Mouse (Mus musculus): Measurements from ENCODE around the gene Lrfn5. TPM values are rescaled to one million over a fixed set of nuclear protein-coding genes. Genes with fewer than 3 reads are reported as not detected.

The Lrfn5 gene
- polyA plus RNA-seq, 1 experiment = not detected

- no peak for TF ChIP-seq GATA1 (IDR thresholded peaks at IDR 0.05; ENCODE audit: borderline replicate concordance, low read length)
- no peak for TF ChIP-seq FLI1 (IDR thresholded peaks at IDR 0.05; ENCODE audit: low read length)
- Histone ChIP-seq H3K36me3 (replicated peaks; ENCODE audit: low read length) (no peaks in the 10 kb centered on the region), H3K9me3 (no peaks in the 10 kb centered on the region), H3K27me3 (replicated peaks) (no peaks in the 10 kb centered on the region), H3K4me3 (replicated peaks) (no peak overlapping the region), H3K4me1 (no peaks in the 10 kb centered on the region)
These were observed 87.1 kb downstream of the Lrfn5 start for GRCm38 (mm10) chr12:61610081-61610480.

GRCm38 (mm10) chr12:61624532-61624931 is 101.6 kb downstream of the Lrfn5 start:
- Histone ChIP-seq H3K36me3 (replicated peaks; ENCODE audit: low read length) (no peaks in the 10 kb centered on the region), H3K27me3 (replicated peaks) (no peaks in the 10 kb centered on the region), H3K9me3 (no peaks in the 10 kb centered on the region; the same call in 1 of the 2 replicates), H3K4me1 (no peaks in the 10 kb centered on the region), H3K4me3 (replicated peaks) (no peak overlapping the region)
- TF ChIP-seq GATA1 (IDR thresholded peaks at IDR 0.05; ENCODE audit: borderline replicate concordance, low read length) (no peak), FLI1 (IDR thresholded peaks at IDR 0.05; ENCODE audit: low read length) (no peak)

- no peak overlapping the region for H3K4me3 ChIP-seq (replicated peaks)
- no peaks in the 10 kb centered on the region for H3K4me1 ChIP-seq
- TF ChIP-seq FLI1 (IDR thresholded peaks at IDR 0.05; ENCODE audit: low read length) (no peak), GATA1 (IDR thresholded peaks at IDR 0.05; ENCODE audit: borderline replicate concordance, low read length) (no peak)
- H3K27me3 ChIP-seq (replicated peaks) = no peaks in the 10 kb centered on the region
- H3K36me3 ChIP-seq (replicated peaks; ENCODE audit: low read length) = no peaks in the 10 kb centered on the region
- 0 out of 2 replicates have a peak, but pooled peaks cover 6% of the 10 kb centered on the region for H3K9me3 ChIP-seq
These were observed 131.4 kb downstream of the Lrfn5 start for GRCm38 (mm10) chr12:61654380-61654779.

GRCm38 (mm10) chr12:61723158-61723557 is 200.2 kb downstream of the Lrfn5 start:
- Histone ChIP-seq H3K4me1 (no peaks in the 10 kb centered on the region), H3K36me3 (replicated peaks; ENCODE audit: low read length) (no peaks in the 10 kb centered on the region), H3K9me3 (no peaks in the 10 kb centered on the region), H3K27me3 (replicated peaks) (no peaks in the 10 kb centered on the region), H3K4me3 (replicated peaks) (no peak overlapping the region)
- TF ChIP-seq FLI1 (IDR thresholded peaks at IDR 0.05; ENCODE audit: low read length) (no peak), GATA1 (IDR thresholded peaks at IDR 0.05; ENCODE audit: borderline replicate concordance, low read length) (no peak)

- Histone ChIP-seq H3K36me3 (replicated peaks; ENCODE audit: low read length) (no peaks in the 10 kb centered on the region), H3K9me3 (no peaks in the 10 kb centered on the region), H3K27me3 (replicated peaks) (no peaks in the 10 kb centered on the region), H3K4me3 (replicated peaks) (no peak overlapping the region), H3K4me1 (no peaks in the 10 kb centered on the region)
- no peak for TF ChIP-seq FLI1 (IDR thresholded peaks at IDR 0.05; ENCODE audit: low read length)
- TF ChIP-seq GATA1 (IDR thresholded peaks at IDR 0.05; ENCODE audit: borderline replicate concordance, low read length) = no peak
These were observed 284.2 kb downstream of the Lrfn5 start for GRCm38 (mm10) chr12:61807073-61807605.

- no peaks in the 10 kb centered on the region for H3K36me3 ChIP-seq (replicated peaks; ENCODE audit: low read length)
- no peak for TF ChIP-seq FLI1 (IDR thresholded peaks at IDR 0.05; ENCODE audit: low read length)
- TF ChIP-seq GATA1 (IDR thresholded peaks at IDR 0.05; ENCODE audit: borderline replicate concordance, low read length) = no peak
- H3K4me3 ChIP-seq (replicated peaks) = no peak overlapping the region
- H3K9me3 ChIP-seq = no peaks in the 10 kb centered on the region
- H3K4me1 ChIP-seq = no peaks in the 10 kb centered on the region
- H3K27me3 ChIP-seq (replicated peaks) = no peaks in the 10 kb centered on the region
These were observed 300.7 kb downstream of the Lrfn5 start for GRCm38 (mm10) chr12:61823601-61824000.

GRCm38 (mm10) chr12:61826311-61826710 is 303.4 kb downstream of the Lrfn5 start:
- H3K9me3 ChIP-seq = no peaks in the 10 kb centered on the region
- no peaks in the 10 kb centered on the region for H3K4me1 ChIP-seq
- no peak for TF ChIP-seq FLI1 (IDR thresholded peaks at IDR 0.05; ENCODE audit: low read length)
- TF ChIP-seq GATA1 (IDR thresholded peaks at IDR 0.05; ENCODE audit: borderline replicate concordance, low read length) = no peak
- no peaks in the 10 kb centered on the region for H3K36me3 ChIP-seq (replicated peaks; ENCODE audit: low read length)
- no peaks in the 10 kb centered on the region for H3K27me3 ChIP-seq (replicated peaks)
- H3K4me3 ChIP-seq (replicated peaks) = no peak overlapping the region

GRCm38 (mm10) chr12:61842599-61843291 is 319.8 kb downstream of the Lrfn5 start:
- no peaks in the 10 kb centered on the region for H3K4me1 ChIP-seq
- H3K27me3 ChIP-seq (replicated peaks) = no peaks in the 10 kb centered on the region
- peaks cover 8% of the 10 kb centered on the region for H3K9me3 ChIP-seq
- TF ChIP-seq GATA1 (IDR thresholded peaks at IDR 0.05; ENCODE audit: borderline replicate concordance, low read length) = no peak
- TF ChIP-seq FLI1 (IDR thresholded peaks at IDR 0.05; ENCODE audit: low read length) = no peak
- H3K36me3 ChIP-seq (replicated peaks; ENCODE audit: low read length) = no peaks in the 10 kb centered on the region
- H3K4me3 ChIP-seq (replicated peaks) = no peak overlapping the region

- Histone ChIP-seq H3K9me3 (no peaks in the 10 kb centered on the region), H3K36me3 (replicated peaks; ENCODE audit: low read length) (no peaks in the 10 kb centered on the region), H3K27me3 (replicated peaks) (no peaks in the 10 kb centered on the region), H3K4me1 (no peaks in the 10 kb centered on the region), H3K4me3 (replicated peaks) (no peak overlapping the region)
- TF ChIP-seq GATA1 (IDR thresholded peaks at IDR 0.05; ENCODE audit: borderline replicate concordance, low read length) (no peak), FLI1 (IDR thresholded peaks at IDR 0.05; ENCODE audit: low read length) (no peak)
These were observed 331.2 kb downstream of the Lrfn5 start for GRCm38 (mm10) chr12:61854183-61854582.
